Mouse (Mus musculus): ENCODE measurements around the gene Lpp.

Gene Lpp

DNA sequence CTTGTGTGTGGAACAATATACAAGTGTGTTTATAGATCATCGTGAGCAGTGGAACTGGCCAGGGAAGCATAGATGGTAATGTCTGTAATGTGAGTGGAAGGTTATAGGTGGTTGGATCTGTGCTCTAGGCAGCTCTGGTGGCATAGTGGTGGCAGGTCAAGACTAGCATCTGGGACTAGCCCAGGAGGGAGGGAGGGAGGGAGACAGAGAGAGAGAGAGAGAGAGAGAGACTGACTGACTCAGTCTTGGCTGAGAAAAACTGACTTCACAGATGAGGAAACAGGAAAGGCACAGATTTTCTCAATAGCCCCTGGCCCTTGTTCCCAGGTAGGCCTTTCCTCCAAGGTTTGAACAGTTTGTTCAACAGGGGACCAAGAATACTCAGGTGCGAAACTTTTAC is 7.5 kb downstream of the Lpp start:
- DNase-seq = no peak

DNA sequence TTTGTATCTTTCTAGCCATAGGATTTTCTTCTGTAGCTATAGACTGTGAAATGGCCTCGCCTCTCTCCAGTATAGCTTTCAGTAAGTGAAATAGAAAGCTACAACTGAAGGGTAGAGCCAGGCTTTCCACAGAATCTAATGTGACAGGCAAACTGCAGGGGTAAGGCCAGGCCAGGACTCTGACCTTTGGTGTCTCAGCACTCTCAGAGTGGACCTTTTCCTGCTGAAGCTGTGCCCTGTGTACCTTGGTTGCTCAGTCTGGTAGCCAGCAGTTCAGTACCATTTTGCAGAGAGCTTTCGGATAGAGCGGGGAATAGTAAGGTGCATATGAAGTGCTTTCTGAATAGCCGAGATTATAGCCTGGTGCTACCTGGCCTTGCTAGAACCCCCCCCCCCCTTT is 9.5 kb downstream of the Lpp start:
- DNase-seq = no peak

DNA sequence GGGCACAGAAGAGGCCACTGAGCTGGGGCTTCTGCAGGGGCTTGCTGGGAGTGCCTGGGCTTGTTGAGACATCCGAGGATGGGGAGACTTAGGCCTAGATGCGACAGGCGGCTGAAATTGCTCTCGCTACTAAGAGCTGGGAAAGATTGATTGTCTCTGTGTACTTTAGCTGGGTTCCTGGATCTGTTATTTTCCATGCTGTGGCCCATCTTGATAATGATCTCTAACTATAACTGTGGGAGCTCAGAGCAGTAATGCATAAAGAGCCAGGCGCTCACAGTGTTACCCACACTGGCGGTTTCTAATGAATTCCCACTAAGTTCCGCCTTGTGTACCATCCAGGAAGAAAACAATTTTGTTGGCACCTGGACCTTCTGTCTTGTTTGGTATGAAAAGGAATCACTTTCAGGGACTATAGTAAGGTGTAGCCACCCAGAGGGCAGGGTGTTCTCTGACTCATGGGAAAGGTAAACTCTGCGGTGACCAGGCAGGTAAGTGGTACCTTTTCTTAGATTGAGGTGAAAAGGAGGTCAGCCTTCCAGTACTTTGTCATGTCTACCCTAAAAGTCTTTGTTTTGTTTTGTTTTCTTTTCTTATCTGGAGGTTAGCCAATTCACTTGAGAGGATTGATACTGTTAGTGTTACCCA is 10.6 kb downstream of the Lpp start:
- DNase-seq = no peak

- DNase-seq = no peak
These were observed 13.2 kb downstream of the Lpp start for GRCm38 (mm10) chr16:24406521-24406920.

DNA sequence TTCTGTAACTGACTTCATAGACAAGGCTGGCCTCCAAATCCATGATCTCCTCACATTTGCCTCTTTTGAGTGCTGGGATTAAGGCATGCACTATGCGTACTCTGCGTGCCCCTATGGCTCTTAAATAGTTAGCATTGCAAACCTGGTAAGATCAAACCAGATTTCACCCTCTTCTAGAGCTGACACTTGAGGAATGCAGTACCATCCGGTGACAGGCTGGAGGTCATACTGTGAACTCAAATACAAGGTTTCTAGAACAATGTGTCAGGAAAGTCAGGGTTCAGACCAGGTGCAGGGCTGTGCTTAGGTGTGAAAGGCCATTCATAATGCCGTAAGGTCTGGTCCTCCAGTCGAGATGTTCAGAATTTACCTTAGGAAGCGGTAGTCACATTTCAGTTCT is 18.0 kb downstream of the Lpp start:
- no peak for DNase-seq

DNA sequence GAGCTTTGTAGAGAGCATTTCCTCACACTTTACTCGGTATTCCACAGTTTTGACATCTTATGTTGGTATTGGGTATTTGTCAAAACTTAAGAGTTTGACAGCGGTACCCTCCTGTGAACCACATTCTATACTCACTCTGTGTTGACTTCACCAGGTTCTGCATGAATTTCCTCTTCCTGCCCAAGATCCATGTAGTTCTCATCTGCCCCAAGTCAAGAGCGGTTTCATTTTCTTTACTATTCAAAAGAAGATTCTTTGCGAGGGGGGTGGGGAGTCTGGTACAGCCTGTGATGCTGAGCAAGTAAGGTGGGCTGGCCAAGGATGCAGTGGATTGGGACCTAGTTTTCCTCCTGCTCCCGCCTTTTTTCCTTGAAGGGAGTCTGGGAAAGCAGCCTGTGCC is 18.9 kb downstream of the Lpp start:
- DNase-seq = no peak

GRCm38 (mm10) chr16:24413059-24413458 is 19.8 kb downstream of the Lpp start:
- peak; percentile 64 for DNase-seq

DNA sequence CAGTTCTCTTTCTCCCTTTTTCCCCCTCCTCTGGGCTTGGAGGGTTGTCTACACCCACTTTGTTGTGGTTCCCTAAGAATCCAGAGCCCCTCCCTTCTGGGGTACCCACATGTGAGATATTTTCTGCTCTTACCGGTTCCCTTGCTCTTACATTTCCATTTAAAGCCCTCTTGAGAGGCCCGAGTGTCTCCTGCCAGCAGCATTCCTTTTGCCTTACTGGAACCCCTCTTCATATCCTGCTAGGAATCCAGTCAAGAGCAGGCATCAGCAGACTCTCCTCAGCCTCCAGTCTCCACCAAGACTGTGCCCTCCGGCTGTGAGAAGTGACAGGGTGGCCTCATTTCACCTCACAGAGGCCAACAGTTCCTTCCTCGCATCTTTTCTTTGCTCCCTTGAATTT is 24.7 kb downstream of the Lpp start:
- DNase-seq = peak; percentile 23

- DNase-seq = no peak
These were observed 27.4 kb downstream of the Lpp start for GRCm38 (mm10) chr16:24420603-24421120.

DNA sequence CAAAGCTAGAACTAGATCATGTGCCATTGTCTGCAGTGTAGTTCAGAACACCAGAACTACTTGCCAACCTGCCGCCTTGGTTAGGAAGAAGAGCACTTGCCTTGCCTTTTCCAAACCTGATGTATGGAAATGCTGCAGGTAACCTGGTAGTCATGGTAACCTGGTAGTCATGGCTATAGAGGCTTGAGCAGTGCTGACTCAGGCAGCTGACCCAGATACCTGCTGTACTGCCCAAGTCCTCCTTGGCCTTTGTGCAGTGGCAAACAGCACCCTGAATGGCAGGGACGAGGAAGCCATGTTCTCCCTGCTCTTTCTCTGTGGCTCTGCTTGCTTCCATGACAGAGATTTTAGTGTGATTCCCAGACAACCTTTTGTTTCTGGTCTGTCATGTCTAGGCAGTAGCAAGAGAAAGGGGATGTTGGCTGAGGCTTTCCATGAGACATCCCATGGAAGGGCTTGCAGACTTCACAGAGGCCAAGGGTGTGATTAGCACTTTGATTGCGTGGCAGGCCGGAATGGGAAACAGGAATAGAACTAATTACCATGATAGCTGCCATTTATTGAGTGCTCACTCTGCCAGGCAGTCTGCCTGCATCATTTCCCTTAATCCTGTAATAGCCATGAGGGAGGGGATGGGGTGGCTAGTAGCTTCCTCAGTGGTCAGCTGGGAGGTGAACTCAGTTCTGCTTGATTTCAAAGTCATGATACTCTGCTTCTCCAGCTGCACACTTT is 28.5 kb downstream of the Lpp start:
- no peak for DNase-seq

GRCm38 (mm10) chr16:24423196-24423595 is 29.9 kb downstream of the Lpp start:
- no peak for DNase-seq

DNA sequence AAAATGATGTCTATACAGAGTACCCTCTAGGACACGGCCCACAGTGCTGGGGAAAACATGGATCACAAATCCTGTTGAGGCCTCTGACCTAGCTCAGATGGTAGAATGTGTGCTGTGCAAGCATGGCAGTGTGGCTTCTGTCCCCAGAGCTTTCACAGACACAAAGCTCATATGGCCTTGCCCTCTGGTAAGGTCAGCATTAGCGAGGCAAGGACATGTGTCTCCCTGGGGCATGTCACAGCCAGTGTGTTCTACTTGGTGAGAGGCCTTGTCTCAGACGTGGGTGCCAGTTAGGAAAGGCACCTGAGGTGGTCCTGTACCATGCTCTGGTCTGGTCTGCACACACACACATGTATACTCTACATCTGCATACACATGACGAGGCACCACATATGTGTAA is 30.4 kb downstream of the Lpp start:
- no peak for DNase-seq

GRCm38 (mm10) chr16:24424356-24424977 is 31.2 kb downstream of the Lpp start:
- no peak for DNase-seq

DNA sequence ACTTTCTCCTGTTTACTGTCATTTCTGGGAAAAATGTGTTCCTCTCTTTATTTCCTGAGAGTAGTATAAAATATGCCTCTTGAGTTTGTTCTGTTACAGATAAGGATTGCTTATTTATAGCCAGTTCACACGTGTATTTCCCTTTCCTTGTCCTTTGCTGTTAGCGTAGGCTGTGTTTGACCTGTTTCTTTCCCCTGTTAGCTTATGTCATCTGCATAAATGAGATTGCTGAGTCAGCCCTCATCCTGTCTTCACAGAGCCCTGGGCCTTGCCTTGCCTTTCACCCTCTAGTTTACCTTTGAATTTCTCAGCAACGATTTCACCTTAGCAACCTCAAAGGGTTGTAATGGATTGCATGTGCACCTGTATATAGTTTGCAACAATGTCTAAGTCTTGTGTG is 32.5 kb downstream of the Lpp start:
- DNase-seq = peak; percentile 68

DNA sequence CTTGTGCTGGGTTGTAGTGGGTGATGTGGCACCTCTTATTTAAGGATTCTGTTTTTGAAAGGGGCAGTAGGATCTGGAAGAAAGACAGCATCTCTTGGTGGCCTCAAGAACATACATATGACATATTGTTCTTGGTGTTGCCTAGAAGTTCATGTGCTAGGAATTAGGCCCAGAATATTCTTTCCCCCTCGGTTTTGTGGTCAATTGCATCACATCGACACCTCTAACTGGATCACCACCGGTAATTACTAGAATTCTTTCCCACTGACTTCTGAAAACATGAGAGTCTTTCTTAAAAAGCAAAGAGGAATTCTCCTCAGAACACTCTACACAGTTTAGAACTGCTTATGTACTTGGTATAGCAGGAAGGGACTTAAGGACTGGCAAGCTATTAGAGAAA is 34.3 kb downstream of the Lpp start:
- no peak for DNase-seq

- DNase-seq = no peak
These were observed 34.7 kb downstream of the Lpp start for GRCm38 (mm10) chr16:24428055-24428454.

GRCm38 (mm10) chr16:24428742-24429141 is 35.4 kb downstream of the Lpp start:
- peak; percentile 81 for DNase-seq

DNA sequence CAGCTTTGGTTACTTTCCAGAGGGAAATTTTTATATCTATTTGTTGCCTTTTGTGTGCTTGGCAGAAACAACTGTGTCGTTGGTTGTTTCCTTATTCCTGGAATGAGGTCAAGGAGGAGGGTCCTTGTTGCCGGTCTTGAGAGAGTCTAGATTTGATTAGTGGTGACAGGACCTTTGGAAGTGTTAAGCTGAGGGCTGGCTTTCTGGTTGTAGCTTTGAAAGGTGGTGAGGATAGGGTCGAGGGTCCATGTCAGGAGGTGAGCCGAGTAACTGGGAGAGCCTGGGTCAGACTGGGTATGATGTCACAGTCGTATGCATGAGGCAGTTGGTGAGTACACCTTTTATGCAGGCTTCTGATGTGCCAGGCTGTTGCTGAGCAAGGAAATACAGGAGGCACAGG is 36.4 kb downstream of the Lpp start:
- DNase-seq = peak; percentile 32

DNA sequence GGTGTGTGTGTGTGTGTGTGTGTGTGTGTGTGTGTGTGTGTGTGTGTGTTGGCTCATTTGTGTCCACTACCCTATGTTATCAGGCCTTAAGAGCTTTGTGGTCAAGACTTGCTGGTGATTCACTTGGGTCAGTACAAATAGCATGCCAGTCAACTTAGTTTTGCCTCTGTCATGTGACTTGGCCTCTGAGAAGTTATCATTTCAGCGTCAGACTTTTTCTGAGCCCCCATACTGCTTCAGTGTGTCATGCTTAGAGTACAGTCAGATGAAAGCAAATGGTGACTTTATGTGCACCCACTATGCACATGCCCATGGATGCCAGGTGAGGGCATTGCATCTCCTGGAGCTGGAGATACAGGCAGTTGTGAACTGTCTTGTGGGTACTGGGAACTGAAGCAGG is 38.5 kb downstream of the Lpp start:
- no peak for DNase-seq

GRCm38 (mm10) chr16:24433563-24433962 is 40.3 kb downstream of the Lpp start:
- DNase-seq = no peak

GRCm38 (mm10) chr16:24434026-24434425 is 40.7 kb downstream of the Lpp start:
- DNase-seq = no peak

- DNase-seq = peak; percentile 34
These were observed 41.3 kb downstream of the Lpp start for GRCm38 (mm10) chr16:24434531-24435114.

DNA sequence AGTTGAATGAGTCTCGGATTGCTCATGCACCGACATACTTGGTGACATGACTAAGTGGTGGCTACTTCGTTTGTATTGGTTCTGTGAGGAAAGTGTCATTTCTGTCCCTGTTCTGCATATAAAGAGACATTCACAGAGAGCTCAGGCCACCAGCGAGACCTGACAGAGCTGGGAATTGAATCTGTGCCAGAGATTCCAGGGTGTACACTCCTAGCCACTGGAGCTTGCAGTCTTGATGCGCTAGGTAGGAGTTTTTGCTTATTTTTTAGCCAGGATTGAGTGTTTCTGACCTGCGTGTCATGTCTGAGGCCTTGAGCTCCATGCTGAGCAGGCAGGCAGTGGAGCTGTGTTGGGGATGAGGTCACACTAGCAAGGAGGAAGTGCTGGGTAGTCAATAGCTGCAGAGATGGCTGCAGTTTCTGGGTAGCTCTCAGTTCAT is 41.8 kb downstream of the Lpp start:
- peak; percentile 47 for DNase-seq

GRCm38 (mm10) chr16:24438438-24438837 is 45.1 kb downstream of the Lpp start:
- no peak for DNase-seq
